ENCODE assay signal across 8 mouse cellular contexts in the genomic region with DNA sequence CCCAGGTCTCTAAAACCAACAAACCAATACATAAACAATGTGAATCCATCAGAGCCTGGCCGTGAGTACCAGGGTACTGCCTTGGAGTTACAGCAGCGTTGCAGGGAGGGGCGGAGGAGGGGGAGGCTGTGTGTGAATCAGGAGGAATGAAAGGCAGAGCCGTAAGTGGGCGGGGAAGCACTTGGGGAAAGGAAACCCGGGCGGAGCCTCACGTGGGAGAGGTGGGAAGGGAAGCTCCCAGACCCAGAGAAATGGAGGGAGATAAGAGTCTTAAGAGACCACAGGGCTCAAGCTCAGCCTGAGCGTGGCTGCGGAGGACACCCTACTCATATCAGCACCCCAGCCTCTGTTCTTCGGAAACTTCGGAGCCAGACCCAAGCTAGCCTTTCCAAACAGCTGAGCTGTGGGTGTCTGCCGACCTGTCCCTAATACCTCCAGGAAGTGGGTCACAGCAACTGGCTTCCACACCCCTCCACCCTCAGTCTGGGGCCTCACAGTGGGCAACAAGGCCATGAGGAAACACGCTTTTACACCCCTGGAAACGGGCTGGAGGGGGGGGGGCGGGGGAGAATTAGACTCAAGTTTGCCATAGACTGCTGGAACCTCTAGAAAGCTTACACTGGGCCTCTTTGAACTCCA. TPM values are rescaled to one million over a fixed set of nuclear protein-coding genes. Genes with fewer than 3 reads are reported as not detected.
DNase-seq lines count a peak whose midpoint lies in the region; ATAC-seq and TF ChIP-seq lines count a peak whose summit lies in the region.

No protein-coding gene starts in this region.

- whole genome bisulfite sequencing in heart, embryonic 11.5 days (ENCODE audit: insufficient replicate concordance), result 5% methylated on average over 16 of the region's 16 CpGs
- WGBS in kidney, embryonic 14.5 days, result 4% methylated on average over 16 of the region's 16 CpGs
- 7% methylated on average over 16 of the region's 16 CpGs for WGBS in lung, embryonic 14.5 days

- peak overlapping the region; percentile 38 for H3K4me3 ChIP-seq in heart, embryonic 11.5 days (ENCODE audit: low read depth, low read length)
- peak overlapping the region; percentile 27; the same call in 1 of the 2 replicates for H3K4me3 ChIP-seq in kidney, embryonic 14.5 days (ENCODE audit: low read length)
- H3K4me3 ChIP-seq in lung, embryonic 14.5 days (ENCODE audit: low read depth, low read length), result peak overlapping the region; percentile 25

- peak; percentile 74 for ATAC-seq in heart, embryonic 11.5 days (replicated peaks; ENCODE audit: insufficient number of reproducible peaks, low FRiP score, low TSS enrichment)
- ATAC-seq in kidney, embryonic 14.5 days (ENCODE audit: low FRiP score, low TSS enrichment), result peak; percentile 87
- peak; percentile 81 for ATAC-seq in lung, embryonic 14.5 days (ENCODE audit: insufficient read depth)

- H3K36me3 ChIP-seq in heart, embryonic 11.5 days (ENCODE audit: control insufficient read depth, insufficient read depth, low read length), result no peaks in the 10 kb centered on the region
- H3K36me3 ChIP-seq in kidney, embryonic 14.5 days (ENCODE audit: control insufficient read depth, insufficient read depth, low read length), result no peaks in the 10 kb centered on the region
- no peaks in the 10 kb centered on the region for H3K36me3 ChIP-seq in lung, embryonic 14.5 days (ENCODE audit: insufficient read depth)

- peak; percentile 93 for DNase-seq in R1 (ENCODE audit: low read depth, low spot score)
- DNase-seq in embryo, embryonic 10.5 days (ENCODE audit: low spot score), result peak; percentile 83
- peak; percentile 78 for DNase-seq in lung, embryonic 14.5 days
- DNase-seq in ovary, postnatal 14 days (ENCODE audit: low spot score), result peak; percentile 54
- DNase-seq in layer of hippocampus, postnatal 36 days, result no peak
- DNase-seq in spleen, adult 12 weeks (ENCODE audit: low spot score), result no peak

- H3K9ac ChIP-seq in heart, embryonic 11.5 days (ENCODE audit: low read depth, low read length), result peak overlapping the region; percentile 43; the same call in 1 of the 2 replicates
- peak overlapping the region; percentile 40; the same call in 1 of the 2 replicates for H3K9ac ChIP-seq in kidney, embryonic 14.5 days (ENCODE audit: low read depth, low read length)
- peak overlapping the region; percentile 38; the same call in 1 of the 2 replicates for H3K9ac ChIP-seq in lung, embryonic 14.5 days

- H3K27ac ChIP-seq in heart, embryonic 11.5 days (ENCODE audit: low read depth, low read length), result peak overlapping the region; percentile 12; the same call in 1 of the 2 replicates
- H3K27ac ChIP-seq in kidney, embryonic 14.5 days (ENCODE audit: low read depth, low read length), result peak overlapping the region; percentile 32; the same call in 1 of the 2 replicates
- H3K27ac ChIP-seq in lung, embryonic 14.5 days (ENCODE audit: low read depth), result peak overlapping the region; percentile 12; the same call in 1 of the 2 replicates

- H3K4me1 ChIP-seq in heart, embryonic 11.5 days (ENCODE audit: control insufficient read depth, insufficient read depth, low read length), result peaks cover 18% of the 10 kb centered on the region
- peaks cover 15% of the 10 kb centered on the region; the same call in 1 of the 2 replicates for H3K4me1 ChIP-seq in kidney, embryonic 14.5 days (ENCODE audit: control insufficient read depth, insufficient read depth, low read length)
- 0 out of 2 replicates have a peak, but pooled peaks cover 11% of the 10 kb centered on the region for H3K4me1 ChIP-seq in lung, embryonic 14.5 days (ENCODE audit: insufficient read depth)

- H3K9me3 ChIP-seq in heart, embryonic 11.5 days (replicated peaks; ENCODE audit: control insufficient read depth, low read length), result no peaks in the 10 kb centered on the region
- H3K9me3 ChIP-seq in kidney, embryonic 14.5 days (ENCODE audit: control insufficient read depth, low read length), result no peaks in the 10 kb centered on the region
- H3K9me3 ChIP-seq in lung, embryonic 14.5 days (ENCODE audit: low read depth, low read length), result no peaks in the 10 kb centered on the region

- no peaks in the 10 kb centered on the region for H3K27me3 ChIP-seq in heart, embryonic 11.5 days (ENCODE audit: control insufficient read depth, insufficient read depth, low read length)
- H3K27me3 ChIP-seq in kidney, embryonic 14.5 days (ENCODE audit: control insufficient read depth, insufficient read depth, low read length), result no peaks in the 10 kb centered on the region
- H3K27me3 ChIP-seq in lung, embryonic 14.5 days (ENCODE audit: insufficient read depth, low read length), result no peaks in the 10 kb centered on the region

- peak overlapping the region; percentile 71 for H3K4me2 ChIP-seq in heart, embryonic 11.5 days
- peak overlapping the region; percentile 48 for H3K4me2 ChIP-seq in kidney, embryonic 14.5 days (replicated peaks; ENCODE audit: low read depth, low read length)
- H3K4me2 ChIP-seq in lung, embryonic 14.5 days, result peak overlapping the region; percentile 62

- TF ChIP-seq CTCF in lung, embryonic 14.5 days (IDR thresholded peaks at IDR 0.05; ENCODE audit: low read depth), result no peak

RNA-seq across cellular contexts. Expression of a gene that starts 14.7 kb away (rescaled TPM):
- 2.3 and 4.1 TPM in 2 replicates for polyA plus RNA-seq in heart, embryonic 11.5 days (2014; fragmentation: Nextera tagmentation; extraction: Ambion mirVana)
- 1.5 and 2.2 TPM in 2 replicates for polyA plus RNA-seq in kidney, embryonic 14.5 days (2014; fragmentation: Nextera tagmentation; extraction: Ambion mirVana)
- polyA plus RNA-seq in lung, embryonic 14.5 days (2014; fragmentation: Nextera tagmentation; extraction: Ambion mirVana), result 3.3 and 4.1 TPM in 2 replicates
- total RNA-seq in layer of hippocampus, postnatal 36 days (2021), result 1 to 10 TPM in 1 of 2 experiments, under 1 TPM in 1; 0.57 to 1.1 TPM

Comparison
In these comparisons a context has a peak if more than half of its experiments do, and no peak if none do; other contexts are left out.
1. DNase-seq: peak in R1 (single experiment), embryo, embryonic 10.5 days (single experiment), lung, embryonic 14.5 days (single experiment) and ovary, postnatal 14 days (single experiment); none in layer of hippocampus, postnatal 36 days (0 of 2) and spleen, adult 12 weeks (single experiment).
2. Peak in every context shown above with its lines, with median percentiles within 50 percentile points of each other: ATAC-seq, H3K27ac ChIP-seq, H3K4me2 ChIP-seq, H3K4me3 ChIP-seq and H3K9ac ChIP-seq.